Mouse (Mus musculus) telencephalon, adult 2 months (tissue): ENCODE results near the gene Zmynd8.
"Not testable (repeated sequence)": the region's sequence is repeated elsewhere in the genome, so short reads cannot be mapped to it uniquely, and the experiment has no call there.

Source experiments
- DNase-seq: peaks from one replicate; pipeline ENCODE4 v3.0.0-alpha.2; 2011; ENCODE audit warnings: low read depth, low spot score

Zmynd8 gene

DNA sequence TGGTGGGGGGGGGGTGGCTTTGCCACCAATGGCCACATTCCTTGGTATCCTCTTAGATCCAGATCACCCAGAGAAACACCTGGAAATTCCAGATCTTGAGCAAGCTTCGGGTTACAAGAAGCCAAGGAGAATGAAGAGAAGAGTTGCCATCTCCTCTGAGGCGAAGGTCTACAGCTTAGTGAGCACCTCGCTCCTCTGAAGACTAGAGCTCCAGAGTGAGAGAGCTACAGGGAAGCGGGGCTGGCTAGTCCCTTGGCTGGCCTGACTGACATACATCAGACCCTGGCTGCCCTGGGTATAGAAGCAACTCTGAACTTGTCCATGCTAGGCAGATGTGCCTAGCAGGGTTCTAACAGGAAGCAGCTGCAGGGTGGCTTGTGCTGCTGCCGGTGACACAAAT lies 89.7 kb downstream of the Zmynd8 start:
- DNase-seq = no peak

DNA sequence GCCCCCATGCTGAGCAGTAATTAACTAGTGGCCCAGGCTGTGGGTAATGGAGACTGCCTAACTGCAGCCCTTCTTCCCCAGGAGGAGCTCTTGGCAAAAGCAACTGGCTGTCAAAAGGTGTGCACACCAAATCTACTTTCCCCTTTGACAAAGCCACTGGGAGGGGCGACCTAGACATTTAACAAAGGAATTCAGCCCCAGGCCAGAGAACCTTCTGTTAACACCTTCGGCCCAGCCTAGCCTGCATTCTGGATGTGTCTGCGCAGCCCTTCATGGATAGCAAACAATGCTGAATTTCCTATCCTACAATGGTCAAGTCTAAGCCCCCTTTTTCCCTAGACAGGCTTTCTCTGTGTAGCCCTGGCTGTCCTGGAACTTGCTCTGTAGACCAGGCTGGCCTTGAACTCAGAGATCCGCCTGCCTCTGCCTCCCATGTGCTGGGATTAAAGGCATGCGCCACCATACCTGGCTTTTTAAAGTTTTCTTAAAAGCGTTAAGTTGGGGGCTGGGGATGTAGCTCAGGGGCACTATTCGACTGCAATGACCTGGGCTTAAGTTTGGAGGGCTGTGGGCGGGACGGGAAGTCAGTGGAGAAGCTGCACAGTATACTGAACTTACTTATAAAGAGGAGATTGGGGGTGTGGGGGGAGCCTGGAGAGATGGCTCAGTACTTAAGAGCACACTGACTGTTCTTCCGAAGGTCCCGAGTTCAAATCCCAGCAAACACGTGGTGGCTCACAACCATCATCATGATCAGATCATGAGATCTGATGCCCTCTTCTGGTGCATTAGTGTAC lies 90.4 kb downstream of the Zmynd8 start:
- no peak for DNase-seq

DNA sequence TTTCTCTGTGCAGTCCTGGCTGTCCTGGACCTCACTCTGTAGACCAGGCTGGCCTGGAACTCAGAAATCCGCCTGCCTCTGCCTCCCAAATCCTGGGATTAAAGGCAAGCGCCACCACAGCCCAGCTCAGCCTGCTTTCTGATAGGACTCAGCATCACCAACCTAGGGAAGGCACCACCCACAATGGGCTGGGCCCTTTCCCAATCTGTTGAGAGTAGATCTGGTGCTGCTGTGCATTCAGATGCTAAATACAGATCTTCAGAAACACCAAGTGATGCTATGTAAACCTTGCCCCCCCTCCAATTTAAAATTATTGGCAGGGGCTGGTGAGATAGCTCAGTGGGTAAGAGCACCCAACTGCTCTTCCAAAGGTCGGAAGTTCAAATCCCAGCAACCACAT lies 98.6 kb downstream of the Zmynd8 start:
- DNase-seq = not testable (repeated sequence)

- no peak for DNase-seq
Measured at GRCm38 (mm10) chr2:165797876-165798275, 100.9 kb downstream of the Zmynd8 start.

GRCm38 (mm10) chr2:165793283-165793638 lies 105.6 kb downstream of the Zmynd8 start:
- DNase-seq = no peak

GRCm38 (mm10) chr2:165792431-165793282 lies 106.2 kb downstream of the Zmynd8 start:
- no peak for DNase-seq

DNA sequence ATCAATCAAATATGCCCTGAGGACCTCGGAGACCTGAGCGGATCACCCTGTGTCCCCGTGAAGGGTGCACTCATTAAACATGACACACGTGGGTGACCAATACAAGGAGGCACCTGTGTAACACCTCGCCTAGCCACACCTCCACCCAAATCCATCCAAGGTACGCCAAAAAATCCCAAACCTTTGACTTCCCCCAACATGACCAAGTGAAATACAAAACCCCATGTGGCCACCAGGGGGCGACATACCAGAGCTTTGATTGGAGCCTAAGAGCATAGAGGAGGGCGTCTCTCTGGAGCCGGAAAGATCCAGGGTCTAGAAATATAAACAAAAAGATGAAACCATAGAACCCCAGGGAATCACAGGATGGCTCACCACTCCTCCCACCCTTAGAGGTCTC lies 107.2 kb downstream of the Zmynd8 start:
- DNase-seq = no peak

- DNase-seq = no peak
Measured at GRCm38 (mm10) chr2:165791026-165791425, 107.8 kb downstream of the Zmynd8 start.

- no peak for DNase-seq
Measured at GRCm38 (mm10) chr2:165789667-165790066, 109.1 kb downstream of the Zmynd8 start.

DNA sequence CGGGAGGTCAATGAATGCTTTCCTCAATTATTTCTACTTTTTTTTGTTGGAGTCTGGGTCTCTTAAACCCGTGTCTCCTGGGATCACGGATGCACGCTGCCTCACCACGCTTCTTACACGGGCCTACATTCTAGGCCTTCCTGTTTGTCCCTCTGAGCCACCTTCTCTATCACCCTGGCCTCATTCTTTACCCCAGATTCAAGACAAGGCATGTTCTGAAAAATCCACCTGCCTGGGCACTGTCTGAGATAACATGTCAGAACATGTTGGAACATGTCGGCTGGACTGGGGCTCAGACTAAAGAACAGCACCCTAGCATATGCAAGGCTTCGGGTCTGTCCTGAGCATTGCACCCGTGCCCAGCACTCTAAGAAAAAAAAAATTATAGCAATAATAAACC lies 110.0 kb downstream of the Zmynd8 start:
- no peak for DNase-seq

DNA sequence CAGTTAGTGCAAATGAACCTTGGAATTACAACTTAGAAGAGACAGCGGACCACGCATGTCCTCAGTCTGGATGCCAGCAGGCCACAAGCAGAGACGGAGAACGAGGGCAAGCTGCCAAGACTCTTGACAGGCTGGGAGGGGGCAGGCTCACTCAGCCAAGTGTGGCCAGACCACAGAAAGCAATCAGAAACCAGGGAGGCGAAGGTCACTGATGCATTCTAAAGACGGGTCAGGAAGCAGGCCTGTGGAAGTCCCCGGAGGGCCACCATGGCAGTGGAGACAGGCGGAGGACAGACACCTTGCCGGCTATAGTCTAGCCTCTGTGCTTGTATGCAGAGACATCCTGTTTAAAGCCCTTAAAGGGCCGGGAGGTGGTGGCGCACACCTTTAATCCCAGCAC lies 110.8 kb downstream of the Zmynd8 start:
- DNase-seq = peak; percentile 36

DNA sequence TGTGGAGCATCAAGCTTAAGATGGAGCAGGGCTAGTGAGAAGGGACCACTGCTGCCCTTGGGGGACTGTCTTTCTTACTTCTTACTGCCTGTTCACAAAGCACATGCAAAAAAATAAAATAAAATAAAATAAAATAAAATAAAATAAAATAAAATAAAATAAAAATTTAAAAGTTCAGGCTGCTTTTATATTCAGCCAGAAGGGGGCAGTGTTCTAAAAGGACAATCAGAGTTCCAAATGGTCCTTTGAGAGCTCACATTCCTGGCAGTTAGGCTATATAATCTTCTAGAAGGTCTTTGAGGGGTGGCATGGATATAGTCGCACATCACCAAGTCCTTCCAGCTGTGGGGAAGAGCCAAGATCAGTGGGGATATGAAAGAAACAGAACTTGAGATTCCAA lies 112.3 kb downstream of the Zmynd8 start:
- DNase-seq = no peak

DNA sequence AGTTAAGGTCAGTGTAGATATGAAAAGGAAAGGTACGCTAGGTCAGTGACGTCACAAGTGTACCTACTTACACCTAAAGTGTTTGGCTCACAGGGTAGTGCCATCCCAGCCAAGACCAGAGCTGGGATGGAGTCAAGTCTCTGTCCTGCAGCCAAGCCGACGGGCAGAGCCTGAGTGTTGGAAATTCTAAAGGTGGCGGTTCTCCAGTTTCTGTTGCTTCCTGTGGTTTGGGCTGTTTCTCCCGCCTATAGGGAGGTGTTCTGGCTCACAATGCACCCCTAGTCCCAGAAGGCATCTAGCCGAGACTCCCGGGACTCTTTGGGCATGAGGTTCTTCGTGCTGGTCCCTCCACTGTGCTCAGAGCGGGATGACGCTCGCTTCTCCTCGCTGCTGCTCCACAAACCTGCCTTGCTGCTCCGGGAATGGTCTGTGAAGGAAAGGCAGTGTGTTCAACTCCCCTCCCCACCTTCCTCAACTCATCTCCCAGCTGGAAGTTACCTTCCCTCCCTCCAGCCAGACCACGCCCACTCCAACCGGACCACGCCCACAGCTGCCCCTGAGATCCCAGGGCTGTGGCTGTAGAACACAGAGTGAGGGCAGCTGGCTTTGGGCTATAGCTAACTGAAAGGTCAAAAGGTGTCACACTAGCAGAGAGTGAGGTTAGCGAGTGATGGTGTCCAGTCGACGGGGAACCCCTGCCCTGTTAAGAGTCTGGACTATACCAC lies 113.3 kb downstream of the Zmynd8 start:
- DNase-seq = no peak

GRCm38 (mm10) chr2:165782324-165782723 lies 116.5 kb downstream of the Zmynd8 start:
- peak; percentile 31 for DNase-seq

GRCm38 (mm10) chr2:165778927-165779326 lies 119.9 kb downstream of the Zmynd8 start:
- DNase-seq = peak; percentile 48

- no peak for DNase-seq
Measured at GRCm38 (mm10) chr2:165769375-165769948, 129.4 kb downstream of the Zmynd8 start.

- DNase-seq = no peak
Measured at GRCm38 (mm10) chr2:165768805-165769358, 129.9 kb downstream of the Zmynd8 start.

- DNase-seq = no peak
Measured at GRCm38 (mm10) chr2:165759421-165759985, 139.3 kb downstream of the Zmynd8 start.

- no peak for DNase-seq
Measured at GRCm38 (mm10) chr2:165758534-165758933, 140.3 kb downstream of the Zmynd8 start.

- DNase-seq = no peak
Measured at GRCm38 (mm10) chr2:165757799-165758198, 141.0 kb downstream of the Zmynd8 start.

GRCm38 (mm10) chr2:165752704-165753103 lies 146.1 kb downstream of the Zmynd8 start:
- DNase-seq = no peak
